Mouse (Mus musculus) kidney, postnatal 10 days (tissue): Measurements from ENCODE around the gene Gpm6a.
A peak's percentile ranks its signal among the peaks of the same experiment; 100 is the strongest.

Source experiments
- DNase-seq: peaks from one replicate; pipeline ENCODE4 v3.0.0; 2021; ENCODE audit warnings: mixed read lengths

The Gpm6a gene

DNA sequence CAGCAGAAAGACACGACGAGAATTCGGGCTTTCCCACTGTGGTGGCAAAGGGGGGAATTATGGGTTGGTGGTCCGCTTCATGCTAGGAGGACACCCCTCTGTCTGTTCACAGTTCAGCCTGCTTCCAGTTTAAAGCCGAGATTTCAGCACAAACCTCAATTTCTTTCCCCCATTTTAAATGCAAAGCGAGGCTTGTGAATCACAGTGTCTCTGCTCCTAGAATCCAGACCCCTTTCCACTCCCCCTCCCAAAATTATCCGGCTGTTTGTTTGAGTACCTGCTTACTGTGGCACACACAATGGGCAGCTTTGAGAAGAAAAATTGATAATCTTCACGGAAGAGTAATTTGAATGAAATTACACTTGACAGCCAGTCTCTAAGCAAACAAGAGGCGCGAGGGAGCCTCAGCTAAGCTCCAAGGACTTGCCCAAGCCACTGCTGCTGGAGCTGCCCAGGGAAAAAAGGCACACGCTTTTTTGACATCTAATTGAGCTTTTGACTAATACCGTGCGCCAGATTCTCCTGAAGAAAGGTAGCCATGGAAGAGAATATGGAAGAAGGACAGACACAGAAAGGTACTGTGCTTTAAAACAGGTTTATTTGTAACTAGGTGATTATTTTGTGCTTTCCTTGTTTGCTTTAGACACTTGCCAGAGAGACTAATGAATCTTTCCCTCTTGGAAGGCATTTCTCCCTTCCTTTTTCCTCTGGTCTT, at the start of gene Gpm6a:
Gene Gpm6a (plus strand): TSS at position 103 of the 715 bp plus-strand sequence.
- DNase-seq: no peak

DNA sequence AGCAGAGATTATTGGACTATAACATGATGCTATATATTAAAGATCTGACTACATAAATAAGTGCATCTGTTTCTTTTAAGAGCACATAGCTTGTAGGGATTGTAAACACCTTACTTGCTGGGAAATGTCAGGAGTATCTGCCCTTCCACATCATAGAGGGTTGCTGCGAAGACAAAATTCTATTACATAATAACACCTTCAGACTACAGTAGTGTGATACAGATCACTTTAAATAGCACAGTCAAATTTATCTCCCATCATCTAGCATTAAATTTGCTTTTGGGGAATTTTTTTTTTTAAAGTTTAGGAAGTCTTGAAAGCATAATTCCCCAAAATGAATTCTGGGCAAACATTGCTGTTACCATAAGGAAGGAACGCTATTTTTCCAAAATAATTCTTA, 41.8 kb upstream of the Gpm6a start:
- no peak for DNase-seq

- DNase-seq: no peak
Measured at GRCm38 (mm10) chr8:54917710-54918109, 36.9 kb upstream of the Gpm6a start.

DNA sequence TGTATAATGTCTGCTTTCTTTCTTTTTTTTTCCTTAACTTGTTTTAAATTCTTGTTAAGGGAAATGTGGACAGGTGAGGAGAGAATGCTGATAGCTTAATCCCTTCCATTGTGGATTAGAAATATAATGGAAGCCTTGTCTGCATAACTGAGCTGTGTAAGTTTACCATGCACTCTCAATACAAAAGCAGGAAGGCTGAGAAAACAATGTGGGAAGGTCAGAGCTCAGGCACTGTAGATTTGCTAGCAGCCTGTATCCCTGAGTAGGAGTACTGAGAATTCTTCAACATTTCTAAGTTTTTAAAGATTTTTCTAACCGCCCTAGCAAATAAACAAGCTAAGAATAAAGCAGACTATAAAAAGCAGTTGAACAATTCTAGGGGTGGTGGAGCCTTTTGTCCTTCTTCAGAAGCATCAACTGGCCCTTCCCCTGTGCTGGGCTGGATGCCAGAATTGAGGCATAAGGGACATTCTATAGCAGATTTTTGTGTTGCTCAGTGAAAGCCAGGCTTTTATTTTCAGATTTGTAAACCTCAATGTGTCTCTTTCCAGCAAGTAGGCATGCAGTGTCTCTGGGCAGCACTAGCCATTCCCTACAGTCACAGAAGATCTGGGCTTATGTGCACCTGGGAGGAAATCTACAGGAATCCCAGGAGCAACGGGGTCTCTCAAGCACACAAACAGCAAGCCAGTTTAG, 32.3 kb upstream of the Gpm6a start:
- DNase-seq: peak; percentile 8

GRCm38 (mm10) chr8:54924936-54925335, 29.7 kb upstream of the Gpm6a start:
- DNase-seq: no peak

GRCm38 (mm10) chr8:54932306-54932705, 22.3 kb upstream of the Gpm6a start:
- DNase-seq: no peak

DNA sequence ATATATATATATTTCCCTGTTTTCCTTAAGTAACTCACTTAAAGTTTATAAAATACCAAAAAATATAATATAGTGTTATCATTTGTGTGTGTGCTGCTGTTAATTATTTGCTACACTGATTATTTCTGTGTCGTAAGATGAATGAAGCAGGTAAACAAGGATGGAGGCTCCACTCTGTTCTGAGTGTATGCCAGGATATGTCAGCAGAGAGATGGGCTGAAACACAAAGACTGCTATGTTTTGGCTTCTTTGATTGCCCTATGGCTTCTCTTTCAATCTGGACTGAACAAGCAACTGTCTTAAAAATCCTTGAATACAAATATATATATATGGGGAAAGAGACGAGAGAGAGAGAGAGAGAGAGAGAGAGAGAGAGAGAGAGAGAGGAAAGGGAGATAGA, 1.3 kb upstream of the Gpm6a start:
- no peak for DNase-seq

DNA sequence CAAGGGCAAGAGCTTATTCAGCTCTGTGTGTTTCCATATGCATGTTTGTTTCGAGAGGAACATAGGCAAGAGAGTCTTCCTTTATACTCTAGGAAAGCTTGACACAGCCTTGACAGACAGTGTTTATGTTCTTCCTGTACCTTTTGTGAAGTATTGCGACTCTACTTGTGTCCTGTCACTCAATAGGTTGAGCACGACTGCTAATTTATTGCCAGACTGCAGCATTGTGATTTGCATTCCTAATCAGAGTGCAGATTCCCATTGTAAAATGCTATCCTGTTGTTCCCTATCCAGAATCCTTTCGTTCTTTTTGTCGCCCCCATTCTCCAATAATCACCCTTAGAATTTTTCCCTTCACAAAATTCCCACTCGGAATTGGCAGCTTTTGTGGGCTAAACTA, 613 bp upstream of the Gpm6a start:
- DNase-seq: no peak

DNA sequence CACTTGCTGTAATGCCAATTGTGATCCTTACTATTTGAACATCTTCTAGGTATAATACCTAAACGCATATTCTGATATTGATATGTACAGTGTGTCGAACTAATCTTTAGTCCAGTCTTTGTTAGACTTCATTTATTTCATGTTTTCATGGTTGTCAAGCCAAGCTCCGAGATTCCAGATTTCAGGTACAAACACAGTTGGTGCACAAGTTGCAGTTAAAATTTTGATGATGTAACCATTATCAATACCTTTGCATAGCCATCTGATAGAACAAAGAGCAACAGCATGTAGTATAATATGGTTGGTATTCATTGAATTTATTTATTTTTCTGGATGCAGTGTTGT, 785 bp downstream of the Gpm6a start:
- DNase-seq: no peak

DNA sequence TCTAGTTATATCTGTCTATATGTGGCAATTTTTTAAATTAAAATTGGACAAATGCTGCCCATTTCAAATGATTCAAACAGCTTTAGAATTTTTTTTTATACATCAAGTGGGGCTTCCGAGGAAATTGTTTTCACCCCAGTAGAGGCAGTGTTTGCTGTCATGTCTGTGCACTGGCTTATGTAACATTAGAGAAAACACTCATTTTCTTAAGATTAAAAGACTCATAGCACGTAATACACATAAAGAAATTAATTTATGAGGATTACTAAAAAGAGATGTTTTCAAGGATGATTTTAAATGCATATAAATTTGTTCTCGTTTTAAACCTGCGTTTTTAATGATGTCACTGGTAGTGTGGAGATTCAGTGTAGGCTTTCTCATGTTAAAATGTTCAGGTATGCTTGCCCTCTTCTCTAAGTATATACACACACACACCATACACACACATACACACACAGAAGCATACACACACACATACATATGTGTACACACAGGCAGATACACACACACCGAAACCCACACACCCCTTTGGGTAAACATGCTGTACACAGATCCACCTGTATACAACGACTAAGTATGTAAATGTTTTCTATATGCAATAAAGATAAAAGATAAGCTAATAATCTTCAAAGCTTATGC, 1.4 kb downstream of the Gpm6a start:
- no peak for DNase-seq

DNA sequence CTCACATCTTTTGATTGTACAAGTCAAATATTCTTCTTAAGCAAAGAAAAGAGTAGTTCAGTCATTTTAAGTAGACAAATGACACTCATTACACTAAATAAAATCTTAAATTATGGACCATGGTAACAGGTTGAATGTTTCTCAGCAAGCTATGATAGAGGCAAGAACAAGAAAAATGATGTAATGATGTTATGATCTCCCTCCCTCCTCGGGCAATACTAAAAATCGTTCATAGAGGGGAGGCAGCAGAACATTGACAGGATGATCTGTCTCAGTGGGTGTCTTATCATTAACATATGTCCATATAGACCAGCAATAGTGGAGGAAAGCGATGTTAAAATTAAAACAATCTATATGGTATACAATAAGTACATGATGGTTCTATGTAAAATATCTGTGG, 2.1 kb downstream of the Gpm6a start:
- no peak for DNase-seq

DNA sequence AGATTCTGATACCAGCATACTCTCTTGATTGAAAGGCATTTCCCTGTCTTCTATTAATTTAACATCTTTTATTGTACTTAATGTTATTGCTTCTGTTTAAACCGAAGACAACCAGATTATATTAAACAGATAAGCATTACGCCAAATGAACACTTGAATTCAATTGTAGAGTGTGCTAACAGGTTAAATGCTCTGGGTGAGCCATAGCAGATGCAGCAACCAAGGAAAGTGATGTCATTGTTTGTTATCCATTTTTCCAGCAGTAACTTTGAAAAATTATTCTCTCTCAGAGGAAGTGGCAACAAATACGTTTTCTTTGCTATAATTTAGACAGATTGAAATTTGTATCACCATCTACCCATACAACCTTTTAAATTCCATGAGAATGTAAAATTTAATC, 2.9 kb downstream of the Gpm6a start:
- no peak for DNase-seq

GRCm38 (mm10) chr8:54961571-54961970, 6.9 kb downstream of the Gpm6a start:
- no peak for DNase-seq

- DNase-seq: no peak
Measured at GRCm38 (mm10) chr8:54975020-54975419, 20.4 kb downstream of the Gpm6a start.

DNA sequence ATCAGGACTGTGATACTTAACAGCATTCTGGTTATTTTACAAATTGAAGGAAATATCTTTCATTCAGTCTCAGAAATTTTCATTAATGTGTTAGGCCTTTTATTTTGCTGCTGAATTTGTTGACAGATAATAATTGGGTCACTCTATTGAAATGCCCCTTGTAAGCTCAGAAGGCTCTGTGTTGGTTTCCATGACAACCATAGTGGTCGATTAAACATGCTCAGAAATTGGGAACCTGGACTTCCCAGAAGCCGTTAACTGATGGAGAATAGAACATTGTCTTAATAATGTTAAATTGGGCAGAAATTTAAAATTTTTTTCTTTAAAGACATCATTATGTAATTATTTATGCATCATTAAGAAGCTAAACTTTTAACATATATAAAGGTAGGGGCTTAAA, 20.9 kb downstream of the Gpm6a start:
- DNase-seq: no peak

- no peak for DNase-seq
Measured at GRCm38 (mm10) chr8:54975927-54976326, 21.3 kb downstream of the Gpm6a start.

DNA sequence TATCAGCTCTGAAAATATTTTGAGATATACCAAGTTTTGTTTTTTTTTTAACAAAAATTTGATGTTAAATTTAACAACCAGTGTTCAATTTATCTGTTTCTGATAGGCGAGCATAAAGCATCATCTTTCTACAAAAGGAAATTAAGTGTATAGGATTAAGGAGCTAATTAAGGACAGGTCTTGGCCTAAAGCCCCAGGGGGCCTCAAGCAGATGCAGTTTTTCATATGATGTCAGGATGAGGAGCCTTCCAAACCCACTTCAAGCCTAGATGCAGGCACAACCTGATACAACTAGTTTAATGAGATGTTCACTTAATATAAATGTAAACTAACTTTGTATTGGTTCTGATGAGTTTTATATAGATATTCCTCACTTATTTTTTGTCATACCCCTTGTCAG, 22.0 kb downstream of the Gpm6a start:
- DNase-seq: no peak

DNA sequence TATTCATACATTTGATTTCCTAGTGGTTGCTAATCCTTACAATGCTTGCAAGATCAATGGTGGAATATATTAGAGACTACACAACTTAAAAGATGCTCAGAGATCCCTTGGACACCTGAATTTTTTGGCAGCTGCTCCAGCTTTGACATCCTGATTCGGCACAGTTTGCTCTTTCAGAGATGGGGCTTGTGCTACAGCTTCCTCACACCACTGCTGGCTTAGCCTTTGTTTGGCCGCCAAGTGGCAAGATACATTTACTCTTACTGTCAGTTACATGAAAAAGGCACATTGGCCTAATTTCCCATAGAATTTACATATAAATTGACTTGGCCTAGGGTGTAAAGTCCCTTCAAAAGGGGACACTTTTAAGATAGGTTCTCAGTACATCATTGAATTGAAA, 32.1 kb downstream of the Gpm6a start:
- DNase-seq: no peak

GRCm38 (mm10) chr8:54989093-54989492, 34.5 kb downstream of the Gpm6a start:
- no peak for DNase-seq

GRCm38 (mm10) chr8:54991840-54992609, 37.4 kb downstream of the Gpm6a start:
- no peak for DNase-seq

DNA sequence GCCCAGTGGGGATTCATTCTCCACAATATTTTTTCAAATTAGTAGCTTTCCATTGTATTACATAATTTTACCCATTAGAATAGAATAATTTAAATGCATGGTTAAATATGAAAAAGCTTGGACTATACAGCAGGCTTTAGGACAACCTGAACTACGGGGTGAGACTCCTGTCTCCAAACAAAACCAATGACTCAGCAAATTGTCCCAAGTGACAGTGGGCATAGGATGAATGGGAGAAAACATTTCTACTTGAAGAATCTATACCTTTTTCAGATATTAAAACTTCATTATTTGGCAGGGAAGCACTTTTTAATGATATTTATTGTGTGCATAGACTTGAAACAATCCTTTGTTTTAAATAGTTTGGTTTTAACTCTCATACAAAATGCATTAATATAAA, 41.0 kb downstream of the Gpm6a start:
- DNase-seq: no peak

DNA sequence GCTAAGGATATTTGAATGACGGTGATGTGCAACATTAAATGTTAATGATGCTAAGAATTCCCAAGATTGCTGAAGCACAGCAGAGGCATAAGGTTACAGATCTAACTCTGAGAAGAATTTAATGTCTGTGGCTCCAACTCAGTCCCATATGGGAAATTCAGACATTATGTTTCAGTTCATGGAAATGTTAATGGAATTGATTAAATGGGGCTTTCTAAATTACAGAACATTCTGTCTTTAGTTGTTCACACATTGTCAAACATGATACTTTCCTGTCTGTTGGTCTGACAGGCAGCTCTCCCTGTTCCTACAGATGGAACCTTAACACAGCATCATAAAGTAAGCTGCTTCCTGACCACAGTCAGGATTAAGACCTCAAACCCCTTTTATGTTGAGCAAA, 47.8 kb downstream of the Gpm6a start:
- DNase-seq: no peak

DNA sequence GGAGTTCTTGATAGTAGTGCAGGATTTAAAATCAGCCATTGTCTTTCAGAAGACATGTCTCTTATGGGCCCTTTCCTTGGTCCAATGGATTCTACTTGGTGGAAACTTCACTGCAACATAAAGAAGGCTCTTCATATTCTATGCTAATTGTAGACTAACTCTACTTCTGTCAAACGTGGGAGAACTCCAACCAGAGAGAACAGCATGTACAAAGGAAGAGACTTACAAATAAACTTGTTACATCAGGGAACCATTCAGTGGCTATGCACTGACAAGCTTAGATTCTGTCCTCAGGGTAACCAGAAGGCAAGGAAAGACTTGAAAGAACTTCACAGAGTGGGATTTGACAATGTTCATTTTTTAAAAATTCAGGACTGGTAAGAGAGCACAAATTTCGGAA, 48.3 kb downstream of the Gpm6a start:
- no peak for DNase-seq

GRCm38 (mm10) chr8:55012228-55012627, 57.6 kb downstream of the Gpm6a start:
- no peak for DNase-seq
